Mouse (Mus musculus) neural tube, embryonic 11.5 days (tissue): Measurements from ENCODE around the gene Ndufs2. TPM values are rescaled to one million over a fixed set of nuclear protein-coding genes. Genes with fewer than 3 reads are reported as not detected.
A peak's percentile ranks its signal among the peaks of the same experiment; 100 is the strongest.

Experiments
- ATAC-seq: fragments of 200-750 bp; cut with Nextera tagmentation; 2 replicates; pipeline ENCODE4 v1.8.0; 2017; ENCODE audit warnings: moderate number of reproducible peaks, mild to moderate bottlenecking, moderate TSS enrichment, moderate library complexity; ENCODE audit not compliant: insufficient read depth, low FRiP score, low TSS enrichment
- DNase-seq: peaks from one replicate; pipeline ENCODE4 v3.0.0-alpha.2; 2015; ENCODE audit warnings: low spot score
- H3K27ac ChIP-seq: fragments of 300-500 bp; sonication (generic); 2 replicates; pipeline ENCODE4 v1.5.1; 2014; ENCODE audit warnings: low read depth, mild to moderate bottlenecking, low read length
- H3K27me3 ChIP-seq: fragments of 300-500 bp; sonication (generic); 2 replicates; pipeline ENCODE4 v1.6.1; 2014; ENCODE audit warnings: mild to moderate bottlenecking, low read length, mixed read lengths; ENCODE audit not compliant: control insufficient read depth, insufficient read depth
- H3K36me3 ChIP-seq: fragments of 300-500 bp; sonication (generic); 2 replicates; pipeline ENCODE4 v1.6.1; 2014; ENCODE audit warnings: mild to moderate bottlenecking, low read length, moderate library complexity, mixed read lengths; ENCODE audit not compliant: control insufficient read depth, insufficient read depth
- H3K4me1 ChIP-seq: fragments of 300-500 bp; sonication (generic); 2 replicates; pipeline ENCODE4 v1.6.1; 2014; ENCODE audit warnings: low read length, mixed read lengths; ENCODE audit not compliant: control insufficient read depth, insufficient read depth
- H3K4me2 ChIP-seq: fragments of 300-500 bp; sonication (generic); 2 replicates; pipeline ENCODE4 v1.6.1; 2014; ENCODE audit warnings: low read depth, mild to moderate bottlenecking, moderate library complexity
- H3K4me3 ChIP-seq: fragments of 300-500 bp; sonication (generic); 2 replicates; pipeline ENCODE4 v1.5.1; 2014; ENCODE audit warnings: low read depth, low read length
- H3K9ac ChIP-seq: fragments of 300-500 bp; sonication (generic); 2 replicates; pipeline ENCODE4 v1.6.1; 2014; ENCODE audit warnings: mild to moderate bottlenecking, low read length
- H3K9me3 ChIP-seq: fragments of 300-500 bp; sonication (generic); 2 replicates; pipeline ENCODE4 v1.6.1; 2016; ENCODE audit warnings: low read length; ENCODE audit not compliant: control insufficient read depth
- WGBS: fragments of 180-500 bp; shearing (Covaris S2); extraction: QIAGEN DNeasy Blood & Tissue Kit; methylation state at CpG from one replicate; pipeline ENCODE4 v1.1.7; 2014; 5-methylcytosine and 5-hydroxymethylcytosine counted together
- polyA plus RNA-seq: library from polyadenylated mRNA; unstranded; fragments of >200 nt; fragmentation: Nextera tagmentation; extraction: Ambion mirVana; gene quantifications from 2 replicates; pipeline ENCODE4 v1.2.1, GENCODE M21; 2014

Gene Ndufs2
- polyA plus RNA-seq, 1 experiment from 2014 or later: 286 TPM

DNA sequence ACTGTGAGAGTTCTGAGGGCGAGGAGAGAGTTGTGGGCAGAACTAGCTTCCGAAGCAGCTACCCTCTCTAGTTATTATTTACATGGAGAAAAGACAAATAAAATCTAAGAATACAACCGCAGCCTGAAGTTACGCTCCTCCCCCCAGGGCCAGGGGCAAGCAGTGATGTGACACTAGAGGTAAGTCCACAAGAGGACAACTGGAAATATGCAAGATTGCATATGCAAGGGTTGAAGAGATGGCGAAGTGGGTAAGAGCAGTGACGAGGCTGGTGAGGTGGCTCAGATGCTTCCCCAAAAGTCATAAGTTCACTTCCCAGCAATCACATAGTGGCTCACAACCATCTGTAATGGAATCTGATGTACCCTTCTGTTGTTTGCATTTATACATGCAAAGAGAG lies 28.0 kb downstream of the Ndufs2 start:
- Histone ChIP-seq H3K9ac (no peak overlapping the region), H3K27ac (no peak overlapping the region), H3K4me3 (peak overlapping the region; percentile 23), H3K27me3 (no peaks in the 10 kb centered on the region), H3K9me3 (no peaks in the 10 kb centered on the region), H3K4me2 (peak overlapping the region; percentile 35), H3K4me1 (0 out of 2 replicates have a peak, but pooled peaks cover 4% of the 10 kb centered on the region), H3K36me3 (no peaks in the 10 kb centered on the region)
- DNase-seq: no peak
- ATAC-seq: no peak
- WGBS: 90% methylated on average over 6 of the region's 6 CpGs

DNA sequence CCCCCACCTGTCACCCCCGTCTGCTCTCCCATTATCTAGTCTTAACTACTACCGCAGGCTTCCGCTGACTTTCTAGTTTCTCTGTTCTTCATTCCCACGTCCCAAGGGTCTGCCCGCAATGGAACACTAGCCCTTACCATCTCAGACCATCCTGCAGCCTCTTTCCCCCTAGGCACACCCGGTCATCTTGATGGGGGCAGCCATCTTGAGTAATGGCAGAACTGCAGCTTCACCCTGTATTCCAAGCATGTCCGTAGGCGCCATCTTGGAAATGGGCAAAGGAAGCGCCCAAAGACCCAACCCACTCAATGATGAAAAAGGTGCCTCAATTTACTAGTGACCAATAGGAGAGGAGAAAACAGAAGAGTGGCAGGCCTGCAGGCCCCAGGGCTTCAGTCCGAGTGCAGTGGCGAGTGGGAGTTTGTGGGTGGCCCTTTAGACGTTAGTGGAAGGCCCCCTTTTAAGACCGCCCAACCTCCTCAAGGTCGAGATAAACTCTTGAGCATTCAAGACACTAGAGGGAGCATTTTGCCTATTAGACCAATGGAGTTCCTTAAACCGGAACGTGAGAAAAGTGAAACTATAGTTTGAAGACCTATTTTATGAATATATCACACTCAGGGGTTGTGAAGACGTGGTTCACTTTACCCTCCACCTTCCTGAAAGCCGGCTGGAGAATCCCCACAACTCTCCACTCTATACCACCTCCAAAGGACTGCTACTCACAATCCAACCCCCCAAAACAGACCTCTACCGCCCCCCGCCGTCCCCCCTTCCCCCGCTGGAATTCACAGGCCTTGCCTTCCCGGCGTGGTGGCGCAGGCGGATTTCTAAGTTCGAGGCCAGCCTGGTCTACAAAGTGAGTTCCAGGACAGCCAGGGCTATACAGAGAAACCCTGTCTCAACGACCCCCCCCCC lies 28.7 kb downstream of the Ndufs2 start, which contains the start of gene Tomm40l:
Gene Tomm40l (minus strand): TSS at position 277 of the 918 bp plus-strand sequence.
- Histone ChIP-seq H3K36me3 (no peaks in the 10 kb centered on the region), H3K27ac (0 out of 2 replicates have a peak within 1 kb of the TSS, but pooled peaks have one; percentile 58), H3K4me2 (peak within 1 kb of the TSS; percentile 56), H3K9me3 (no peaks in the 10 kb centered on the region), H3K9ac (peak within 1 kb of the TSS; percentile 44), H3K4me1 (0 out of 2 replicates have a peak, but pooled peaks cover 4% of the 10 kb centered on the region), H3K4me3 (peak within 1 kb of the TSS; percentile 50), H3K27me3 (no peaks in the 10 kb centered on the region)
- DNase-seq: peak; percentile 92
- peak; percentile 97 for ATAC-seq
- WGBS: 3% methylated on average over 28 of the region's 28 CpGs

DNA sequence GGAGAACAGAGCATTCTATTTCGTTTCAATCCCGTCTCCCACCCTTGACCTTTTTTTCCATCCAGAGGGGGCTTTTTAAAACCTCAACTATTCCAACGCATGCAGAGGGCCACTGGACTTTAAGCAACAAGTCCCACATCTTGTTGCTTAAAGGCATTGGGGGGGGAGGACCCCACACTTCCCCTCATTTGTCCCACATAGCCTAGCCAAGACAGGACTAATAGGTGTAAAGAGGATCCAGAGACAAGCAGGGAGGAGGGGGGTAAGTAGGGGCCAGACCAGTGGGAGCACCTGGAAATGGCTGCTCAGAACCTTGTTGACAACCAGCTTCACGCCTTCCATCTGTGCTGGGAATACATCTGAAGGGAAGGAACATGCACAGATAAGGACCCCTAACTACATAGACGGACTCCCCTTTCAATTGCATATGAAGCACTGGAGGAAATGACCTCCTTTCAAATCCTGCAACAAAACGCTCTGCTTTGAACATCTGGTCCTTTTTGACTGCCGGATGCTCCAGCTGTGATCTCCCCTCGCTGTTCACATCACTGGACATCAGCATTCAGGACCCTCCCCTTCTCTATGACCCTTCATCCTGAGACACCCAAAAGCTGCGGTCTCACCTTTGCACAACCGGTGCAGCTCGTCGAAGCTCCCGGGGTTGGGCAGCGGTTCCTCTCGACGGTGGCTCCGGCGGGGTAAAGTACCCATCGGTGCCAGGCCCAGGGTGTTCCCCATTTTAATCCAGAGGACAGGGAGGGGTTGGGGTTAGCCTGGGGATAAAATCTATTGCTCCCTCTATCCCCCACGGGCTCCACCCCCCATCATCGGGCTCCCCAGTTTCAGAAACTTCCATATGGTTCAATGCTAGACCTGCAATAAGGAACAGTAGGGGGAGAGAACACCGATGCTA lies 29.7 kb downstream of the Ndufs2 start:
- 5% methylated on average over 22 of the region's 22 CpGs for WGBS
- no peaks in the 10 kb centered on the region for H3K36me3 ChIP-seq
- H3K4me2 ChIP-seq: peak overlapping the region; percentile 56
- H3K27me3 ChIP-seq: no peaks in the 10 kb centered on the region
- peak overlapping the region; percentile 50 for H3K4me3 ChIP-seq
- H3K4me1 ChIP-seq: 0 out of 2 replicates have a peak, but pooled peaks cover 4% of the 10 kb centered on the region
- H3K9me3 ChIP-seq: no peaks in the 10 kb centered on the region
- H3K9ac ChIP-seq: peak overlapping the region; percentile 44
- no peak; the same call in 1 of the 2 replicates for ATAC-seq
- H3K27ac ChIP-seq: no peak overlapping the region
- DNase-seq: peak; percentile 14

DNA sequence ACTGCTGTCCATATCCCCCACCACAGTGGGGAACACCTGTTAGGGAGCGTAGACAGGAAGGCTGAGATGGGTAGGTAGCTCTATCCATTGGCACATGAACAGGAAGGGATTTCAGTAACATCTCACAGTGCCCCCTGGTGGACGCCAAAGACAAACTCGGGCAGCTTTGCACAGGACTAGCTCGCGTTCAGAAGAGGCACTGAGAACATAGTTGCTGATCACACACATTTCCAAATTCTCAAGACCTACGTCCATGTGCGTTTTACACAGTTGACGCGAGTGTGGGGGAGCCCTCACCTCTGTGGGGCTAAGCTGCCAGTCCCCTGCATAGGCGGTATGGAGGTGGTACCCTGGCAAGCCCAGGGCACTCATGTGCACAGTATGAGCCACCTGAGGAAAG lies 30.3 kb downstream of the Ndufs2 start:
- WGBS: 8% methylated on average over 10 of the region's 10 CpGs
- no peaks in the 10 kb centered on the region for H3K36me3 ChIP-seq
- DNase-seq (peak; percentile 83), ATAC-seq (peak; percentile 24; the same call in 1 of the 2 replicates)
- H3K9me3 ChIP-seq: no peaks in the 10 kb centered on the region
- no peaks in the 10 kb centered on the region for H3K27me3 ChIP-seq
- no peak overlapping the region for H3K4me3 ChIP-seq
- no peak overlapping the region for H3K27ac ChIP-seq
- no peak overlapping the region for H3K9ac ChIP-seq
- peak overlapping the region; percentile 56 for H3K4me2 ChIP-seq
- 0 out of 2 replicates have a peak, but pooled peaks cover 4% of the 10 kb centered on the region for H3K4me1 ChIP-seq

DNA sequence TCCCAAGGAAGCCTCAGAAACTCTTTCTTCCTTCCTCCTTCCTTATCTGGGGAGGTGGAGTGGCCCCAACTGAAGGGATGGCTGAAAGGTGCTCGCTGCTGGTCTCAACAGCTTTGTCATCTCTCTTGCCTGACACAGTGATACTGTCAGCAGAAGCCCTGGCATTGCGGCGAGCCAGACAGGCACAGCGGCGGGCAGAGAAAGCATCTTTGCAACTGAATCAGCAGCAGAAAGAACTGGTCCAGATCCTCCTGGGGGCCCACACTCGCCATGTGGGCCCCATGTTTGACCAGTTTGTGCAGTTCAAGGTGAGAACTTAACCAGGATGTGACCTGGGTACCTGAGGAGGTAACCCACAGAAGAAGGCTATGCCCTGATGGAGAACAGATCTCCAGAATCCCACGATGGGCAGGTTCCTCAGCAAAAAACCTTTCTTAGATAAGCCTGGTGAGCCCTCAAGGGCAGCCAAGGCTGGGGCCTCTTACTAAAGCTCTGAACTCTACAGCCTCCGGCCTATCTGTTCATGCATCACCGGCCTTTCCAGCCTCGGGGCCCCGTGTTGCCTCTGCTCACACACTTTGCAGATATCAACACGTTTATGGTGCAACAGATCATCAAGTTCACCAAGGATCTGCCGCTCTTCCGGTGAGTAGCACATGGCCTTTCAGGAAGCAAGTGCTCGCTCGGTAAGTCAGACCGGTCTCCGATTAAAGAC lies 34.8 kb downstream of the Ndufs2 start:
- H3K9me3 ChIP-seq: no peaks in the 10 kb centered on the region
- no peak for ATAC-seq
- H3K4me3 ChIP-seq: no peak overlapping the region
- WGBS: 90% methylated on average over 18 of the region's 18 CpGs
- 0 out of 2 replicates have a peak, but pooled peaks cover under 1% of the 10 kb centered on the region for H3K4me1 ChIP-seq
- no peak overlapping the region for H3K27ac ChIP-seq
- H3K4me2 ChIP-seq: no peak overlapping the region
- H3K36me3 ChIP-seq: no peaks in the 10 kb centered on the region
- no peak for DNase-seq
- H3K27me3 ChIP-seq: no peaks in the 10 kb centered on the region
- H3K9ac ChIP-seq: no peak overlapping the region

DNA sequence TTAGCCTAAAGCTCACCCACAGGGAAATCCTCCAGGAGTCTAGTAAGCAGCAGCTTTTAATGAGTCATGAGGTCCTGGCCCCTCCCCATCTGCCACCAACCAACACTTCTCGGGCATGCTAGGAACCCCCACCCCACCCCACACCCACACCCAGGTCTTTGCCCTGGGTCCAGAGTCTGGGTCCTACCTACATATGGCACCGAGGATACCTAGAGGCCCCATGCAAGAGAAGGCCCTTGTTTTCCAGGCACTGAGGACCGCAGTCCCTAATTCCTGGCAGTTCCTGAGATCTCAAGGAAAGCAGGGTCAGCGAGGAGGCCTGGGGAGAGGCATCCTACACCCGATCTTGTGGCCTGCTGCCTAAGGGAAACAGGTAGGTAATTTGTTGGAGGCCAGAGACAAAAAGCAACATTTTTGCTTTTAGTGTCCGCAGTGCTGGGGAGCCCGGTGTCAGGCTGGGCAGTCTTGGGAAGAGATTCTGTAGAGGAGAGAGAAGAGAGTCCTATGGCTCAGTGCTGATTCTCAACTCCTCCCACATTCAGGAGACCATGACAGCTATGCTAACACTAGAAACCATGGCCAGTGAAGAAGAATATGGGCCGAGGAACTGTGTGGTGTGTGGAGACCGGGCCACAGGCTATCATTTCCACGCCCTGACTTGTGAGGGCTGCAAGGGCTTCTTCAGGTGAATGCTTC lies 37.2 kb downstream of the Ndufs2 start, which contains the start of gene Nr1i3:
Gene Nr1i3 (plus strand): TSS at position 170 of the 696 bp plus-strand sequence.
- H3K9me3 ChIP-seq: no peaks in the 10 kb centered on the region
- H3K36me3 ChIP-seq: no peaks in the 10 kb centered on the region
- H3K27ac ChIP-seq: no peak within 1 kb of the TSS
- H3K9ac ChIP-seq: no peak within 1 kb of the TSS
- no peak within 1 kb of the TSS for H3K4me2 ChIP-seq
- DNase-seq (no peak), ATAC-seq (no peak)
- H3K4me3 ChIP-seq: no peak within 1 kb of the TSS
- 75% methylated on average over 10 of the region's 10 CpGs for WGBS
- no peaks in the 10 kb centered on the region for H3K27me3 ChIP-seq
- no peaks in the 10 kb centered on the region for H3K4me1 ChIP-seq

DNA sequence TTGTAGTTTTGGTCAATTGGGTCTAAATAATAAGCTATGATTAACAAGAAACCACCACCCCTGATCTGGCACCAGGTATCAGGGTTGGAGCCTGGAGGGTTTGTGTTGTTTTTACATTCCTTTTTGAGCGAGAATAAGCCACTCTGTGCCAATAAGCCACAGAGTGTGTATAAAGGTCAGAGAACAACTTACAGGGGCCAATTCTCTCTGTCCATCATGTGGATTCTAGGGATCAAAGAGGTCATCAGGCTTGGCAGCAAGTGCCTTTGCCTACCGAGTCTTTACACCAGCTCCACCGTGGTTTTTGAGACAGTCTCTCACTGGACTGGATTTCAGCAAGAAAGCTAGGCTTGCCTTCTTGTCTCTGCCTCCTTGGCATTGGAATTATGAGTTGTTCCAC lies 38.3 kb downstream of the Ndufs2 start:
- Histone ChIP-seq H3K27ac (no peak overlapping the region), H3K9me3 (no peaks in the 10 kb centered on the region), H3K36me3 (no peaks in the 10 kb centered on the region), H3K9ac (no peak overlapping the region), H3K27me3 (no peaks in the 10 kb centered on the region), H3K4me2 (no peak overlapping the region), H3K4me1 (no peaks in the 10 kb centered on the region), H3K4me3 (no peak overlapping the region)
- DNase-seq (no peak), ATAC-seq (no peak)
- 72% methylated on average over 3 of the region's 3 CpGs for WGBS
